Mouse (Mus musculus): ENCODE results near the gene Nck2. TPM values are rescaled to one million over a fixed set of nuclear protein-coding genes. Genes with fewer than 3 reads are reported as not detected.
A peak's percentile ranks its signal among the peaks of the same experiment; 100 is the strongest.

Nck2 gene
- polyA plus RNA-seq, 1 experiment, result 23.1 TPM

- no peak overlapping the region for H3K27ac ChIP-seq (ENCODE audit: insufficient read depth, low read length)
- WGBS, result 83% methylated on average over 4 of the region's 4 CpGs
- H3K4me1 ChIP-seq (ENCODE audit: control insufficient read depth, insufficient read depth, low read length), result no peaks in the 10 kb centered on the region
- no peak for DNase-seq
- no peak for TF ChIP-seq CTCF (IDR thresholded peaks at IDR 0.05; ENCODE audit: borderline replicate concordance, insufficient read depth, low read depth, low read length)
- no peak for TF ChIP-seq POLR2A (IDR thresholded peaks at IDR 0.05; ENCODE audit: borderline replicate concordance, insufficient read depth, low read length)
- H3K4me3 ChIP-seq (replicated peaks; ENCODE audit: insufficient read depth, low read depth, low read length), result no peak overlapping the region
- H3K27me3 ChIP-seq (ENCODE audit: control insufficient read depth, insufficient read depth, low read length), result no peaks in the 10 kb centered on the region
Observed at GRCm38 (mm10) chr1:43422969-43423748, 21.2 kb upstream of the Nck2 start.

- DNase-seq, result peak in 1 of 2 experiments; percentile 19
- TF ChIP-seq POLR2A (IDR thresholded peaks at IDR 0.05; ENCODE audit: borderline replicate concordance, insufficient read depth, low read length), result no peak
- TF ChIP-seq CTCF (IDR thresholded peaks at IDR 0.05; ENCODE audit: borderline replicate concordance, insufficient read depth, low read depth, low read length), result no peak
Observed at GRCm38 (mm10) chr1:43426526-43426925, 17.9 kb upstream of the Nck2 start.

GRCm38 (mm10) chr1:43426993-43427535, 17.3 kb upstream of the Nck2 start:
- no peaks in the 10 kb centered on the region for H3K27me3 ChIP-seq (ENCODE audit: control insufficient read depth, insufficient read depth, low read length)
- WGBS, result 42% methylated on average over 6 of the region's 6 CpGs
- no peak for DNase-seq
- TF ChIP-seq CTCF (IDR thresholded peaks at IDR 0.05; ENCODE audit: borderline replicate concordance, insufficient read depth, low read depth, low read length) (no peak), POLR2A (IDR thresholded peaks at IDR 0.05; ENCODE audit: borderline replicate concordance, insufficient read depth, low read length) (no peak)
- no peaks in the 10 kb centered on the region for H3K4me1 ChIP-seq (ENCODE audit: control insufficient read depth, insufficient read depth, low read length)
- H3K27ac ChIP-seq (ENCODE audit: insufficient read depth, low read length), result no peak overlapping the region
- H3K4me3 ChIP-seq (replicated peaks; ENCODE audit: insufficient read depth, low read depth, low read length), result no peak overlapping the region

More at GRCm38 (mm10) chr1:43426526-43426925, 17.9 kb upstream of the Nck2 start:
- Histone ChIP-seq H3K4me1 (ENCODE audit: control insufficient read depth, insufficient read depth, low read length) (no peaks in the 10 kb centered on the region), H3K4me3 (replicated peaks; ENCODE audit: insufficient read depth, low read depth, low read length) (no peak overlapping the region), H3K27ac (ENCODE audit: insufficient read depth, low read length) (no peak overlapping the region), H3K27me3 (ENCODE audit: control insufficient read depth, insufficient read depth, low read length) (no peaks in the 10 kb centered on the region)
- 10% methylated on average over 4 of the region's 4 CpGs for WGBS

GRCm38 (mm10) chr1:43429924-43430876, 14.2 kb upstream of the Nck2 start:
- TF ChIP-seq POLR2A (IDR thresholded peaks at IDR 0.05; ENCODE audit: borderline replicate concordance, insufficient read depth, low read length) (no peak), CTCF (IDR thresholded peaks at IDR 0.05; ENCODE audit: borderline replicate concordance, insufficient read depth, low read depth, low read length) (no peak)
- no peaks in the 10 kb centered on the region for H3K4me1 ChIP-seq (ENCODE audit: control insufficient read depth, insufficient read depth, low read length)
- 90% methylated on average over 9 of the region's 9 CpGs for WGBS
- no peaks in the 10 kb centered on the region for H3K27me3 ChIP-seq (ENCODE audit: control insufficient read depth, insufficient read depth, low read length)
- H3K4me3 ChIP-seq (replicated peaks; ENCODE audit: insufficient read depth, low read depth, low read length), result no peak overlapping the region
- DNase-seq, result no peak
- no peak overlapping the region for H3K27ac ChIP-seq (ENCODE audit: insufficient read depth, low read length)

GRCm38 (mm10) chr1:43433853-43434252, 10.5 kb upstream of the Nck2 start:
- Histone ChIP-seq H3K27me3 (ENCODE audit: control insufficient read depth, insufficient read depth, low read length) (no peaks in the 10 kb centered on the region), H3K27ac (ENCODE audit: insufficient read depth, low read length) (no peak overlapping the region), H3K4me3 (replicated peaks; ENCODE audit: insufficient read depth, low read depth, low read length) (no peak overlapping the region), H3K4me1 (ENCODE audit: control insufficient read depth, insufficient read depth, low read length) (no peaks in the 10 kb centered on the region)
- WGBS, result 73% methylated on average over 4 of the region's 4 CpGs
- no peak for DNase-seq
- no peak for TF ChIP-seq CTCF (IDR thresholded peaks at IDR 0.05; ENCODE audit: borderline replicate concordance, insufficient read depth, low read depth, low read length)
- no peak for TF ChIP-seq POLR2A (IDR thresholded peaks at IDR 0.05; ENCODE audit: borderline replicate concordance, insufficient read depth, low read length)

- H3K27me3 ChIP-seq (ENCODE audit: control insufficient read depth, insufficient read depth, low read length), result no peaks in the 10 kb centered on the region
- H3K4me3 ChIP-seq (replicated peaks; ENCODE audit: insufficient read depth, low read depth, low read length), result no peak overlapping the region
- no peak for DNase-seq
- no peak overlapping the region for H3K27ac ChIP-seq (ENCODE audit: insufficient read depth, low read length)
- TF ChIP-seq CTCF (IDR thresholded peaks at IDR 0.05; ENCODE audit: borderline replicate concordance, insufficient read depth, low read depth, low read length), result no peak
- no peak for TF ChIP-seq POLR2A (IDR thresholded peaks at IDR 0.05; ENCODE audit: borderline replicate concordance, insufficient read depth, low read length)
- H3K4me1 ChIP-seq (ENCODE audit: control insufficient read depth, insufficient read depth, low read length), result no peaks in the 10 kb centered on the region
Observed at GRCm38 (mm10) chr1:43436554-43436953, 7.8 kb upstream of the Nck2 start.

- 85% methylated on average over 1 of the region's 1 CpGs for WGBS
Observed at GRCm38 (mm10) chr1:43439261-43439660, 5.1 kb upstream of the Nck2 start.

More at GRCm38 (mm10) chr1:43439261-43439660, 5.1 kb upstream of the Nck2 start:
- Histone ChIP-seq H3K27me3 (ENCODE audit: control insufficient read depth, insufficient read depth, low read length) (no peaks in the 10 kb centered on the region), H3K4me1 (ENCODE audit: control insufficient read depth, insufficient read depth, low read length) (no peaks in the 10 kb centered on the region), H3K27ac (ENCODE audit: insufficient read depth, low read length) (no peak overlapping the region), H3K4me3 (replicated peaks; ENCODE audit: insufficient read depth, low read depth, low read length) (no peak overlapping the region)
- no peak for DNase-seq
- TF ChIP-seq CTCF (IDR thresholded peaks at IDR 0.05; ENCODE audit: borderline replicate concordance, insufficient read depth, low read depth, low read length) (no peak), POLR2A (IDR thresholded peaks at IDR 0.05; ENCODE audit: borderline replicate concordance, insufficient read depth, low read length) (no peak)
